Mouse (Mus musculus): ENCODE measurements around the gene Wdr41.

DNA sequence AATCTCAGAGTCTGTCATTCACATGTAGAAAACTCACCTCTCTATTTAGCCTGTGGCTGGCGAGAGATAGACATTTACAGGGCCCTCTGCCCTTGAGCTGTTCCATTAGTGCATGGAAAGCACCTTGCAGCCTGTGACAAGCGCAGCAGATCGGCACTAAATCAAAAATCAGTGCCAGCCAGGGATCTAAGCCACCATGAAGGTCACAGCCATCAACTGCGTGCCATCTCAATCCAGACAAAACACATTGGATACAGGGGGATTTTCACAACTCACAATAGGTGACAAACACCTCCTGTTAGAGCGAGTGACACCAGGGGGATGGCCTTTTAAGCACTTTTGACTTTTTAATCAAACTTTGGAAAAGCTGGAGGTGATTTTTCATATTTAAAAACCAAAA is 36.0 kb upstream of the Wdr41 start:
- no peak for TF ChIP-seq POLR2A (IDR thresholded peaks at IDR 0.05; ENCODE audit: low read depth, low read length)
- no peak for TF ChIP-seq CTCF (IDR thresholded peaks at IDR 0.05; ENCODE audit: extremely low read depth, insufficient read depth, insufficient read length, insufficient replicate concordance)
